Mouse (Mus musculus): ENCODE measurements around the gene Hist1h2bg.

DNA sequence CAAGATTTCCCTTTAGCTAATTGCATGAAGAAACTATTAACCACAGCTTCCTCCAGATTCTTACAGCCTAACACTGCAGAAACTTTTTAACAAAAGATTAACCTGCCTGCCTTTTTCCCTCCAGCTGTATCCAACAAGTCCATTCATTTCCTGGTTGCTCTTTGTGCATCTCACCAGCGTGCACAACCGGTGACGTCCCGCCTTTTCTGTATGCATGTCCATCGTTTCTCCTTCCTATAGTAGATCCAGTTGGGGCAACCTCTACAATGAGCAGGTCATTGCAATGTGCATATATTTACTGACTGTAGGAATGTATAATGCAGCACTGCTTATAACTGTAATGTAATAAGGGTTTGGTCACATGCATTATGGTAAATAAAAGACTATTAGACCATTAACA, 47.2 kb upstream of the Hist1h2bg start:
- TF ChIP-seq ZMIZ1 (IDR thresholded peaks at IDR 0.05; ENCODE audit: low read depth, low read length) (no peak), HCFC1 (IDR thresholded peaks at IDR 0.05; ENCODE audit: low read depth, low read length) (no peak), POLR2A (IDR thresholded peaks at IDR 0.05; ENCODE audit: control insufficient read depth in 1 of 2, insufficient read depth in 1 of 2, low read depth in 1 of 2, low read length in 2 of 2, poor library complexity in 1 of 2) (no peak), CTCF (IDR thresholded peaks at IDR 0.05 in 2 of 3, conservative IDR thresholded peaks at IDR 0.05 in 1 of 3; ENCODE audit: control insufficient read depth in 1 of 3, insufficient read depth in 1 of 3, low read depth in 2 of 3, low read length in 3 of 3, poor library complexity in 1 of 3, severe bottlenecking in 1 of 3) (no peak), MYC (IDR thresholded peaks at IDR 0.05; ENCODE audit: low read depth, low read length) (no peak), MAFK (IDR thresholded peaks at IDR 0.05; ENCODE audit: borderline replicate concordance, low read depth, low read length) (no peak), MAX (IDR thresholded peaks at IDR 0.05; ENCODE audit: low read length) (no peak), CHD1 (IDR thresholded peaks at IDR 0.05; ENCODE audit: low read depth, low read length) (no peak), JUND (IDR thresholded peaks at IDR 0.05; ENCODE audit: low read depth, low read length) (no peak), ZNF384 (IDR thresholded peaks at IDR 0.05; ENCODE audit: low read depth, low read length) (no peak), SIN3A (IDR thresholded peaks at IDR 0.05; ENCODE audit: low read length) (no peak), NRF1 (IDR thresholded peaks at IDR 0.05; ENCODE audit: insufficient read depth, low read depth, low read length, poor library complexity, severe bottlenecking) (no peak), E2F4 (IDR thresholded peaks at IDR 0.05; ENCODE audit: borderline replicate concordance, low read depth, low read length) (no peak)
